Mouse (Mus musculus) erythroblast, embryonic 14.5 days (primary cell): ENCODE results near the gene Zfp771. TPM values are rescaled to one million over a fixed set of nuclear protein-coding genes. Genes with fewer than 3 reads are reported as not detected.
A peak's percentile ranks its signal among the peaks of the same experiment; 100 is the strongest.

ENCODE experiments used
- H3K27me3 ChIP-seq: 2 replicates; pipeline ENCODE4 v1.6.1; 2012; ENCODE audit warnings: inconsistent platforms; ENCODE audit not compliant: control insufficient read depth
- H3K36me3 ChIP-seq: 2 replicates; pipeline ENCODE4 v1.6.1; 2012; ENCODE audit warnings: mild to moderate bottlenecking, inconsistent platforms; ENCODE audit not compliant: control insufficient read depth
- H3K4me1 ChIP-seq: 2 replicates; pipeline ENCODE4 v1.6.1; 2012; ENCODE audit warnings: inconsistent platforms; ENCODE audit not compliant: control insufficient read depth
- H3K4me3 ChIP-seq: replicated peaks from 2 replicates; pipeline ENCODE3; 2012; ENCODE audit warnings: moderate library complexity, mild to moderate bottlenecking, inconsistent platforms
- H3K9me3 ChIP-seq: 2 replicates; pipeline ENCODE4 v1.6.1; 2012; ENCODE audit warnings: low read length, inconsistent platforms, mixed read lengths; ENCODE audit not compliant: control insufficient read depth
- GATA1 ChIP-seq: IDR thresholded peaks from 2 replicates; pipeline ENCODE4 v1.6.1; 2012; ENCODE audit warnings: low read length, inconsistent platforms, mixed read lengths
- TAL1 ChIP-seq: IDR thresholded peaks from 3 replicates; pipeline ENCODE4 v1.6.1; 2012; ENCODE audit warnings: low read length, inconsistent platforms, mixed read lengths
- polyA plus RNA-seq: library from polyadenylated mRNA; stranded (reverse); fragments of >175 nt; gene quantifications from 2 replicates; pipeline ENCODE4 v1.2.3, GENCODE M21; 2012

Gene Zfp771
- polyA plus RNA-seq, 1 experiment, result 4.8 TPM

DNA sequence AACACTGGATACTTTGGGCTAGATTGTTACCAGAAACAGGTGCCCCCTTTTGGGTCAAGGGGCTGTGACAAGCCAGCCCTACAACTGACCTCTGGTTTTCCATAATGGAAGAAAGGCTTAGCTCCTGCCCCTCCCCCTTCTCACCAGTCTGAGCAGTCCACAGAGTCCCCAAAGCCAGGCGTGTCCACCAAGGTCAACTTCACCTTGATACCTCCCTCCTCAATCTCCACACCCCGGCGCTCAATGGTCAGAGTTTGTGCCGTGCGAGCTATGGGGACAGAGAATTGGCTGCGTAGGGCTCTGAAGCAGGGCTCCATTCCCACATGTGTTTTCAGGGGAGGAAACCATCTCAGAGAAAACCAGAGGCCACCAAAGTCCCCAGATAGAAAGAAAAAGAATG, 26.6 kb upstream of the Zfp771 start:
- H3K4me3 ChIP-seq, result peak overlapping the region; percentile 50

DNA sequence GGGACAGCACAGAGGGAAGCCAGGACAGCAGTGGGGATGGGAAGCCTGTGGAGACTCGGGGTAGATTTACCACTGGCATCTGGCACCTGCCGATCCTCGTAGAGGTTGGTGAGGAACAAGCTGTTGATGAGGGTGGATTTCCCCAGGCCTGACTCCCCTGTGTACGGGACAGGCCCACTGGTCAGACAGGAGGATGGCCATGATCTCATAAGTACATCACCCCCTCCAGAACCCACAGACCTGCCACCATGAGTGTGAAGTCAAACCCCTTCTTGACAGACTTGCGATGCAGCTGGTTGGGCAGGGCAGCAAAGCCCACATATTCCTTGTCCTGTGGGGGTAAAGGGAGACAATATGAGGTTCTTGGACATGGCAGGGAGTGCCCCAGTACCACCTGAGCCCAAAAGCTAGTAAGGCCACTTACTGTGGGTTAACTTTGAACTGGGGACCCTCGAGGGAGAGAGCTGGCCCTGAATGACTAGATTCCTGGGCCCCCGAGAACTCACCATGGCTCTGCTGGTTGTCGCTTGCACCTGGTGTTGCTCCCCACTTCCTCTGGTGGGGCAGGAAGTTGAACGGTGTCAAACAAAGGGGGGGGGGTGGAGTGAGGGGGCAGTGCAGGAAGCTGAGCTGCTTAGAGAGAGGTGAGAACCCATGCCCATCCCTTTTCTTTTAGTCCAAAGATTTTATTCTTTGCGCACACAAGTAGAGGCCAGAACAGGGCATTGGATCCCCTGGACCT, 26.0 kb upstream of the Zfp771 start:
- no peak for TF ChIP-seq GATA1
- no peak for TF ChIP-seq TAL1
- Histone ChIP-seq H3K36me3 (peaks cover 32% of the 10 kb centered on the region), H3K9me3 (peaks cover 3% of the 10 kb centered on the region; the same call in 1 of the 2 replicates), H3K4me3 (peak overlapping the region; percentile 50), H3K4me1 (peaks cover 86% of the 10 kb centered on the region), H3K27me3 (no peaks in the 10 kb centered on the region)

More for the DNA sequence above, 26.6 kb upstream of the Zfp771 start:
- Histone ChIP-seq H3K4me1 (peaks cover 86% of the 10 kb centered on the region), H3K9me3 (peaks cover 3% of the 10 kb centered on the region; the same call in 1 of the 2 replicates), H3K27me3 (no peaks in the 10 kb centered on the region), H3K36me3 (peaks cover 35% of the 10 kb centered on the region)
- TF ChIP-seq GATA1 (no peak), TAL1 (no peak)

DNA sequence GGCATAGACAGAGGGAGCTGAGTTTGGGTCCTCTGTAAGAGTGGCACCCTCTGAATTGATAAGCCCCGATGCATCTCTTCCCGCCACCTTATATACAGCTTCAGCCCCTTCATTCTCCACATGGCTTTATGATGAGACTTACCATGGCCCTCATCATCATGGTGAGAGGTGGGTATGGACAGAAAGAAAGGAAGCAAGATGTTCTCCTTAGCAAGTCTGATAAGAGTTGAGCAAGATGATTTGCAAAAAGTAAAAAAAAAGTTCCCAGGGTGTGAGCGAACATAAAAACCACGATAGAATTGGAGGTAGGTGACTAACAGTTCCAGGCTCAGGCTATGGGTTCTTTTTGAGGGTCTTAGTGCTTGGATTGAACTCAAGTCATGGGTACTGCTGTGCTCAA, 25.4 kb upstream of the Zfp771 start:
- Histone ChIP-seq H3K4me1 (peaks cover 86% of the 10 kb centered on the region), H3K9me3 (peaks cover 3% of the 10 kb centered on the region; the same call in 1 of the 2 replicates), H3K36me3 (peaks cover 28% of the 10 kb centered on the region), H3K4me3 (peak overlapping the region; percentile 50), H3K27me3 (no peaks in the 10 kb centered on the region)
- peak; percentile 75; the same call in 1 of the 2 replicates for TF ChIP-seq GATA1
- TF ChIP-seq TAL1, result peak; percentile 43; the same call in 2 of the 3 replicates

DNA sequence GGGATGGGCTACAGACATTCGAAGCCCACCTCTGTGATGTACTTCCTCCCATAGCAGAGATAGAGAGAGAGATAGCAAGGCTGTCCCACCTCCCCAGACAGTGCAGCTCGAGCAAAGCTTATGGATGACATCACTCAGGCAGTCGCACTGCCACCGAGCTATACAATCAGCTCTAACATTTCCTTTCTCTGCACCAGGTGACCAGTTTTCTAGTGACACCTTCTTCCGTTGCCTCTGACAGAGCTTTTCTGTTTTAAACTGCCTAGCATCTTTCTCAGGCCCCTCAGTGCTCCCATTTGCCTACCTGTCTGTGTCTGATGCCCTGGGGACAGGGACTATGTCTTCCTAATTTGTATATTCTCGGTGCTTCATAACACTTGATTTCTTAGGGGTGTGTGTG, 23.6 kb upstream of the Zfp771 start:
- H3K27me3 ChIP-seq, result no peaks in the 10 kb centered on the region
- peaks cover 90% of the 10 kb centered on the region for H3K4me1 ChIP-seq
- H3K9me3 ChIP-seq, result peaks cover 3% of the 10 kb centered on the region; the same call in 1 of the 2 replicates
- H3K36me3 ChIP-seq, result peaks cover 11% of the 10 kb centered on the region
- TF ChIP-seq TAL1 (no peak), GATA1 (no peak)
- H3K4me3 ChIP-seq, result no peak overlapping the region

DNA sequence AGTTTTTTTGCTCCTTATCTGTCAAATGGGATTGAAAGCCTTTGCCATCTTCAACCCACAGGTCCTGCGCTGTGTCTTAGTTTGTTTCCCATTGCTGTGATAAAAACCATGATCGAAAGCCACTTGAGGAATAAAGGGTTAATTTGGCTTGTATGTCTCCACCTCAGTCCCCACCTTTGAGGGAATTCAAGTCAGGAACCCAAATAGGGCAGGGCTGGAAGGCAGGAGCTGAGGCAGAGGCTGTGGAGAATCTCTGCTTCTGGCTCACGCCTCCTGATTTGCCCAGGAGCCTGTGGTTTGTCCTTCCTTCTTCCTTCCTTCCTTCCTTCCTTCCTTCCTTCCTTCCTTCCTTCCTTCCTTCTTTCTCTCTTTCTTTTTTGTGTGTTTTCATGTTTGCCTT, 21.0 kb upstream of the Zfp771 start:
- Histone ChIP-seq H3K27me3 (no peaks in the 10 kb centered on the region), H3K4me1 (peaks cover 90% of the 10 kb centered on the region), H3K9me3 (peaks cover 3% of the 10 kb centered on the region; the same call in 1 of the 2 replicates), H3K4me3 (no peak overlapping the region), H3K36me3 (peaks cover 11% of the 10 kb centered on the region)
- TF ChIP-seq GATA1 (no peak), TAL1 (no peak)

DNA sequence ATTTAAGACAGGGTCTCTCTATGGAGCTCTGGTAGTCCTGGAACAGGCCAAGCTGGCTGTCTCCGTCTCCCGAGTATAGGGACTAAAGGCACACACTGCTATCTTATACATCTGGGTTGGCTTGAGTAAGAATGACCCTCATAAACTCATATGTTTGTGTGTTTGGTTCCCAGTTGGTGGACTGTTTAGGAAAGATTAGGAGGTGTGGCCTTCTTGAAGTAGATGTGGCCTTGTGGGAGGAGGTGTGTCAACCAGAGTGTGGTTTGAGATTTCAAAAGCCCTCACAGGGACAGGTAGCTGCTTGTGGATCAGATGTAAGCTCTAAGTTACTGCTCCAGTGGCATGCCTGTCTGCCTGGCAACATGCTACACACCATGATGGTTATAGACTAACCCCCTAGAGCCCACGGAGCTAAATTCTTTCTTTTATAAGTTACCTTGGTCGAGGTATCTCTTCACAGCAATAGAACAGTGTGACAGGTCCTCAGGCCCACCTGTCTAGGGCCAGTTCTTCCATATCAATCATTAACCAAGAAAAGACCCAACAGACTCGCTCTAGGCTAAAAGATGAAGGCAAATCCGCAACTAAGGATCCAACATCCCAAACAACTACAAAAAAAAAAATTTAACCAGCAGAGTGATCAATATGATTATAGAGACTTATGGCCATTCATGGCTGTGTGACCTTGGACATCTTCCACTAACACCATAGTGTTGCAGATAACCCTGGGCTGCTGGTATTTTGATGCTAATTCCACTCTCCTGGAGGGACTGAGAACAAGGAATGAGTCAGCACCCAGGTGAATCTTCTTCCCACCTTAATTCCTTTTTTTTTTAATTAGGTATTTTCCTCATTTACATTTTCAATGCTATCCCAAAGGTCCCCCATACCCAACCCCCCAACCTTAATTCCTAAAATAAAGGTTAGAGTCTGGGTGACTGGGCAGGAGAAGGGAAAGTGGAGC, 20.3 kb upstream of the Zfp771 start:
- TF ChIP-seq GATA1 (0 out of 2 replicates have a peak, but pooled peaks have one; percentile 14), TAL1 (peak; percentile 51; the same call in 2 of the 3 replicates)
- Histone ChIP-seq H3K4me1 (peaks cover 88% of the 10 kb centered on the region), H3K36me3 (peaks cover 11% of the 10 kb centered on the region), H3K4me3 (peak overlapping the region; percentile 20), H3K27me3 (no peaks in the 10 kb centered on the region), H3K9me3 (peaks cover 3% of the 10 kb centered on the region; the same call in 1 of the 2 replicates)

DNA sequence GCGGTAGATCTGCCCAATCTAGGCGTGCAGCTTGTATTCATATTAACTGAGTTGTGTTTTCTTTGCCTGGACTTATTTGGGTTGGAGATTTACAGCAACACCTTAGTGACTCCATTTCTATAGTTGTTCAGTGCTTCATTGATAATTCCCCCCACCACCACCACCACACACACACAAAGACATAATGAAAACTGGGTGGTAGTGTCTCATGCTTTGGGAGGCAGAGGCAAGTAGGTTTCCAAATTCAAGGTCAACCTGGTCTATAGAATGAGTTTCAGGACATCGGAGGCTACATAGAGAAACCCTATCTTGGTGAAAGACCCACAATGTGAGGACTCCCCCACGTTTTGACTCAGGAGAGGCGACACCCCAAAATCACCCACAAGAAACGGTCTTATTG, 19.5 kb upstream of the Zfp771 start:
- peaks cover 88% of the 10 kb centered on the region for H3K4me1 ChIP-seq
- H3K27me3 ChIP-seq, result no peaks in the 10 kb centered on the region
- TF ChIP-seq TAL1 (no peak), GATA1 (no peak)
- H3K36me3 ChIP-seq, result peaks cover 16% of the 10 kb centered on the region
- peaks cover 3% of the 10 kb centered on the region; the same call in 1 of the 2 replicates for H3K9me3 ChIP-seq
- no peak overlapping the region for H3K4me3 ChIP-seq

DNA sequence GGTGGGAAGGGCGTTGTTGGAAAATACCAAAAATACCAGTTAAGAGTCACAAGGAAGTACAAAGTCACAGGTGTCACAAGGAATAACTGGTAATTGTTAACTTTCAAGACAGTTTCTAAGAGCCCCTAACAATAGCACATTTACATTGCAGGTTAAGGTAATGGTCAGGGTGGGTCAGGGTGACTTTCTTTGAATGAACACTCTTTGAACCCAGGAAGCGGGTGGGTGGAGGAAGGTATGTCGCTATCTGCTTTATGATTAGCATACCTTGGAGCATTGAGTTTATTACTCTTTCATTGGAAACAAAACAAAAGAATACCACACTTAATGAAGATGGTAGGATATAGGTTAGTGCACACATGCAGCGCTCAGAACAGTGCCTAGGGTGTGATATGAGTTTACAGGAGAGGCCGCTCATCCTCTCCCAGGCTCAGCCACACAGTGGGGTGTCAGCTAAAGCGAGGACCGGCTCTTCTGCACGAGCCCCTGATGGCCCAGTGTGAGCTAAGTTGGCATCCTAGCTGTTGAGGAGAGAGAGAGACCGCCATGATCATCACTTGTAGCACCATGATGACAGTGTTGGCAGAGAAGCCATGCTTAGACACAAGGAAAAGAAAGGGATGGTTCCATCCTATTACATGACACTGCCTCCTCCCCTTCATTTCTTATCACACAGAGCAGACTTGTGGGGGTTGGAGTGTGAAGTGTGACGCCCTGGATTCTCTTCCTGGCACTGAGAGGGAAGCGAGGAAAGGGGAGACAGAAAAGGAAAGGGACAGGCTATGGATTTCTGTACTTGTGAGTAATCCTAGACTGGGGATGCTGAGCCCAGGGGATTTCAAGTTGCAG, 18.7 kb upstream of the Zfp771 start:
- H3K4me3 ChIP-seq, result peak overlapping the region; percentile 52
- TF ChIP-seq TAL1, result peak; percentile 90
- TF ChIP-seq GATA1, result peak; percentile 84
- H3K27me3 ChIP-seq, result no peaks in the 10 kb centered on the region
- H3K4me1 ChIP-seq, result peaks cover 87% of the 10 kb centered on the region
- peaks cover 23% of the 10 kb centered on the region for H3K36me3 ChIP-seq
- peaks cover 3% of the 10 kb centered on the region; the same call in 1 of the 2 replicates for H3K9me3 ChIP-seq
